Mouse (Mus musculus): ENCODE results near the gene Pdlim3. TPM values are rescaled to one million over a fixed set of nuclear protein-coding genes. Genes with fewer than 3 reads are reported as not detected.

Pdlim3 gene
- polyA plus RNA-seq, 1 experiment from 2014 or later, result 2.9 TPM

Other genes with a start within 250 kb of the Pdlim3 start
- gene Ccdc110, start 49.2 kb downstream of the Pdlim3 start, polyA plus RNA-seq (2014; fragmentation: Nextera tagmentation; extraction: Ambion mirVana), result not detected in 2 replicates
- 3.9 and 4.2 TPM in 2 replicates for gene 1700029J07Rik, start 89.8 kb downstream of the Pdlim3 start, polyA plus RNA-seq (2014; fragmentation: Nextera tagmentation; extraction: Ambion mirVana)
- gene Ufsp2, start 90.1 kb downstream of the Pdlim3 start, polyA plus RNA-seq (2014; fragmentation: Nextera tagmentation; extraction: Ambion mirVana), result 54.1 and 55.7 TPM in 2 replicates
- gene Lrp2bp, start 113.8 kb downstream of the Pdlim3 start, polyA plus RNA-seq (2014; fragmentation: Nextera tagmentation; extraction: Ambion mirVana), result 0.36 and 0.38 TPM in 2 replicates
- gene Ankrd37, start 120.2 kb downstream of the Pdlim3 start, polyA plus RNA-seq (2014; fragmentation: Nextera tagmentation; extraction: Ambion mirVana), result 19.2 and 20.6 TPM in 2 replicates

All from hindbrain, embryonic 11.5 days (tissue).